Mouse (Mus musculus): Measurements from ENCODE around the gene Olfr70. TPM values are rescaled to one million over a fixed set of nuclear protein-coding genes. Genes with fewer than 3 reads are reported as not detected.

Olfr70 gene
- polyA plus RNA-seq, 1 experiment from 2014 or later, result not detected

Other genes with a start within 250 kb of the Olfr70 start
- gene Cd72, start 246.2 kb downstream of the Olfr70 start, polyA plus RNA-seq (2015; fragmentation: Nextera tagmentation; extraction: Ambion mirVana), result 4.3 TPM in 2 replicates
- not detected in 2 replicates for gene Sit1, start 217.1 kb downstream of the Olfr70 start, polyA plus RNA-seq (2015; fragmentation: Nextera tagmentation; extraction: Ambion mirVana)
- 61.0 and 61.8 TPM in 2 replicates for gene Ccdc107, start 207.9 kb downstream of the Olfr70 start, polyA plus RNA-seq (2015; fragmentation: Nextera tagmentation; extraction: Ambion mirVana)
- 17.5 and 25.3 TPM in 2 replicates for gene Arhgef39, start 201.1 kb downstream of the Olfr70 start, polyA plus RNA-seq (2015; fragmentation: Nextera tagmentation; extraction: Ambion mirVana)
- gene Car9, start 193.8 kb downstream of the Olfr70 start, polyA plus RNA-seq (2015; fragmentation: Nextera tagmentation; extraction: Ambion mirVana), result 0.19 and 0.41 TPM in 2 replicates
- 9.7 and 9.8 TPM in 2 replicates for gene Tpm2, start 177.0 kb downstream of the Olfr70 start, polyA plus RNA-seq (2015; fragmentation: Nextera tagmentation; extraction: Ambion mirVana)
- gene Creb3, start 138.5 kb downstream of the Olfr70 start, polyA plus RNA-seq (2015; fragmentation: Nextera tagmentation; extraction: Ambion mirVana), result 77.7 and 78.8 TPM in 2 replicates
- 53.2 and 54.2 TPM in 2 replicates for gene Tln1, start 138.1 kb downstream of the Olfr70 start, polyA plus RNA-seq (2015; fragmentation: Nextera tagmentation; extraction: Ambion mirVana)
- gene Rgp1, start 122.1 kb downstream of the Olfr70 start, polyA plus RNA-seq (2015; fragmentation: Nextera tagmentation; extraction: Ambion mirVana), result 21.5 and 28.2 TPM in 2 replicates
- 59.1 and 61.0 TPM in 2 replicates for gene Gba2, start 121.9 kb downstream of the Olfr70 start, polyA plus RNA-seq (2015; fragmentation: Nextera tagmentation; extraction: Ambion mirVana)
- 0.56 and 0.81 TPM in 2 replicates for gene Msmp, start 116.3 kb downstream of the Olfr70 start, polyA plus RNA-seq (2015; fragmentation: Nextera tagmentation; extraction: Ambion mirVana)
- gene Npr2, start 68.9 kb downstream of the Olfr70 start, polyA plus RNA-seq (2015; fragmentation: Nextera tagmentation; extraction: Ambion mirVana), result 12.7 and 15.4 TPM in 2 replicates
- gene Spag8, start 47.2 kb downstream of the Olfr70 start, polyA plus RNA-seq (2015; fragmentation: Nextera tagmentation; extraction: Ambion mirVana), result 4.3 and 6.7 TPM in 2 replicates
- gene Hint2, start 44.3 kb downstream of the Olfr70 start, polyA plus RNA-seq (2015; fragmentation: Nextera tagmentation; extraction: Ambion mirVana), result 65.5 and 74.0 TPM in 2 replicates
- 16.2 TPM in 2 replicates for gene Tmem8b, start 31.8 kb downstream of the Olfr70 start, polyA plus RNA-seq (2015; fragmentation: Nextera tagmentation; extraction: Ambion mirVana)
- 1.6 and 1.7 TPM in 2 replicates for gene Fam221b, start 31.7 kb downstream of the Olfr70 start, polyA plus RNA-seq (2015; fragmentation: Nextera tagmentation; extraction: Ambion mirVana)
- gene Olfr71, start 9.4 kb upstream of the Olfr70 start, polyA plus RNA-seq (2015; fragmentation: Nextera tagmentation; extraction: Ambion mirVana), result not detected in 2 replicates
- gene Hrct1, start 26.4 kb upstream of the Olfr70 start, polyA plus RNA-seq (2015; fragmentation: Nextera tagmentation; extraction: Ambion mirVana), result 0.19 and 0.42 TPM in 2 replicates
- 0.08 TPM in 1 of 2 replicates, not detected in the other for gene Spaar, start 29.2 kb upstream of the Olfr70 start, polyA plus RNA-seq (2015; fragmentation: Nextera tagmentation; extraction: Ambion mirVana)
- not detected in 2 replicates for gene Olfr159, start 70.2 kb upstream of the Olfr70 start, polyA plus RNA-seq (2015; fragmentation: Nextera tagmentation; extraction: Ambion mirVana)
- gene Olfr156, start 123.1 kb upstream of the Olfr70 start, polyA plus RNA-seq (2015; fragmentation: Nextera tagmentation; extraction: Ambion mirVana), result not detected in 2 replicates
- not detected in 2 replicates for gene Olfr157, start 139.4 kb upstream of the Olfr70 start, polyA plus RNA-seq (2015; fragmentation: Nextera tagmentation; extraction: Ambion mirVana)
- not detected in 2 replicates for gene Olfr155, start 150.8 kb upstream of the Olfr70 start, polyA plus RNA-seq (2015; fragmentation: Nextera tagmentation; extraction: Ambion mirVana)
- gene Reck, start 174.7 kb upstream of the Olfr70 start, polyA plus RNA-seq (2015; fragmentation: Nextera tagmentation; extraction: Ambion mirVana), result 4.1 and 4.4 TPM in 2 replicates

Measured in forebrain, embryonic 15.5 days (tissue).